Mouse (Mus musculus) intestine, embryonic 16.5 days (tissue): Measurements from ENCODE around the gene Thbs3. TPM values are rescaled to one million over a fixed set of nuclear protein-coding genes. Genes with fewer than 3 reads are reported as not detected.

Source experiments
- ATAC-seq: fragments of 200-750 bp; cut with Nextera tagmentation; 2 replicates; pipeline ENCODE4 v1.8.0; 2017; ENCODE audit warnings: moderate TSS enrichment, moderate library complexity
- H3K27ac ChIP-seq: fragments of 300-500 bp; sonication (generic); 2 replicates; pipeline ENCODE4 v1.5.1; 2014; ENCODE audit warnings: mild to moderate bottlenecking, low read length
- H3K27me3 ChIP-seq: fragments of 300-500 bp; sonication (generic); replicated peaks from 2 replicates; pipeline ENCODE4 v1.6.1; 2014; ENCODE audit warnings: low read length, control low read depth, mixed read lengths; ENCODE audit not compliant: control insufficient read depth, insufficient read depth
- H3K36me3 ChIP-seq: fragments of 300-500 bp; sonication (generic); 2 replicates; pipeline ENCODE4 v1.6.1; 2014; ENCODE audit warnings: low read length, control low read depth; ENCODE audit not compliant: control insufficient read depth, insufficient read depth
- H3K4me1 ChIP-seq: fragments of 300-500 bp; sonication (generic); 2 replicates; pipeline ENCODE4 v1.6.1; 2014; ENCODE audit warnings: low read length, control low read depth, mixed read lengths; ENCODE audit not compliant: control insufficient read depth, insufficient read depth
- H3K4me2 ChIP-seq: fragments of 300-500 bp; sonication (generic); 2 replicates; pipeline ENCODE4 v1.6.1; 2014; ENCODE audit warnings: low read depth, low read length, control low read depth
- H3K4me3 ChIP-seq: fragments of 300-500 bp; sonication (generic); 2 replicates; pipeline ENCODE4 v1.5.1; 2014; ENCODE audit warnings: mild to moderate bottlenecking, low read length
- H3K9ac ChIP-seq: fragments of 300-500 bp; sonication (generic); 2 replicates; pipeline ENCODE4 v1.6.1; 2014; ENCODE audit warnings: low read depth, low read length
- H3K9me3 ChIP-seq: fragments of 300-500 bp; sonication (generic); 2 replicates; pipeline ENCODE4 v1.6.1; 2016; ENCODE audit warnings: low read length, control low read depth; ENCODE audit not compliant: control insufficient read depth
- WGBS: fragments of 180-500 bp; shearing (Covaris S2); extraction: QIAGEN DNeasy Blood & Tissue Kit; methylation state at CpG from one replicate; pipeline ENCODE4 v1.1.7; 2014; 5-methylcytosine and 5-hydroxymethylcytosine counted together
- microRNA counts: library from miRNA; unstranded; fragments of <30 nt; microRNA quantifications from one replicate; lab custom pipeline; 2016
- microRNA-seq: library from miRNA; unstranded; fragments of <30 nt; microRNA quantifications from one replicate; pipeline ENCODE4, GENCODE M21; 2016
- polyA plus RNA-seq: library from polyadenylated mRNA; unstranded; fragments of >200 nt; fragmentation: Nextera tagmentation; extraction: Ambion mirVana; gene quantifications from 2 replicates; pipeline ENCODE4 v1.2.1, GENCODE M21; 2015

Gene Thbs3
- polyA plus RNA-seq, 1 experiment from 2014 or later = 18.9 TPM

- Histone ChIP-seq H3K27ac (peak within 1 kb of the TSS; percentile 75), H3K4me1 (peaks cover 26% of the 10 kb centered on the region), H3K4me3 (peak within 1 kb of the TSS; percentile 62), H3K9me3 (no peaks in the 10 kb centered on the region), H3K4me2 (peak within 1 kb of the TSS; percentile 79), H3K27me3 (no peaks in the 10 kb centered on the region), H3K9ac (peak within 1 kb of the TSS; percentile 84), H3K36me3 (no peaks in the 10 kb centered on the region; the same call in 1 of the 2 replicates)
- peak; percentile 64 for ATAC-seq
- WGBS = 1% methylated on average over 39 of the region's 39 CpGs
Observed at GRCm38 (mm10) chr3:89270051-89270755, 55.2 kb downstream of the Thbs3 start, which contains the start of gene Slc50a1. TSS of gene Slc50a1 (minus strand) at chr3:89270570.

GRCm38 (mm10) chr3:89270891-89271290, 55.9 kb downstream of the Thbs3 start:
- Histone ChIP-seq H3K27ac (peak overlapping the region; percentile 75), H3K9me3 (no peaks in the 10 kb centered on the region), H3K27me3 (no peaks in the 10 kb centered on the region), H3K9ac (peak overlapping the region; percentile 84), H3K4me1 (peaks cover 26% of the 10 kb centered on the region), H3K36me3 (no peaks in the 10 kb centered on the region; the same call in 1 of the 2 replicates), H3K4me2 (peak overlapping the region; percentile 79), H3K4me3 (peak overlapping the region; percentile 62)
- whole genome bisulfite sequencing = 67% methylated on average over 6 of the region's 6 CpGs
- no peak for ATAC-seq

- ATAC-seq = no peak
- Histone ChIP-seq H3K4me1 (peaks cover 30% of the 10 kb centered on the region), H3K4me2 (no peak overlapping the region), H3K4me3 (no peak overlapping the region), H3K27me3 (no peaks in the 10 kb centered on the region), H3K36me3 (no peaks in the 10 kb centered on the region; the same call in 1 of the 2 replicates), H3K9me3 (no peaks in the 10 kb centered on the region), H3K9ac (no peak overlapping the region), H3K27ac (no peak overlapping the region)
- WGBS = 65% methylated on average over 6 of the region's 6 CpGs
Observed at GRCm38 (mm10) chr3:89271760-89272159, 56.8 kb downstream of the Thbs3 start.

DNA sequence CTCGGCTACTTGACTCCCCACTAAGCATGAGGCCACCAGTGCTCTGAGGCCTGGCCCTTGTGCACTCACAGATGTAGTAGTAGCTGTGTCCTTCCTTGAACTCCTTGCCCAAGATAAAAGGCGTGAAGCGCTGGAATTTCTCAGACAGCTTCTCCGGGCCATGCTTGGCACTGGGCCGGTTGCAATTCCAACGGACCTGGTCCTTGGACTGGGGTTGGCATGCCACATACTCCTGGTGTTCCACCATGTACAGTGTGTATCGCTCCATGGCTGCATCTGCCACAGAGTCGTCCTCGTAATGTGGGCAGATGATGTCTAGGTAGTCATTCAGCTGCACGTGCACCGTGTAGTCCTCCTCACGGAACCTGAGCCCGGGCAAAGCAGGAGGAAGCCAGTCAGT, 61.1 kb downstream of the Thbs3 start:
- no peak for ATAC-seq

More for the DNA sequence above, 61.1 kb downstream of the Thbs3 start:
- 90% methylated on average over 13 of the region's 13 CpGs for WGBS
- H3K27ac ChIP-seq = no peak overlapping the region
- H3K9ac ChIP-seq = no peak overlapping the region
- peaks cover 25% of the 10 kb centered on the region for H3K4me1 ChIP-seq
- H3K4me3 ChIP-seq = 0 out of 2 replicates have a peak overlapping the region, but pooled peaks have one; percentile 75
- no peak overlapping the region for H3K4me2 ChIP-seq
- H3K9me3 ChIP-seq = no peaks in the 10 kb centered on the region
- no peaks in the 10 kb centered on the region; the same call in 1 of the 2 replicates for H3K36me3 ChIP-seq
- no peaks in the 10 kb centered on the region for H3K27me3 ChIP-seq

MicroRNAs within 50 kb of the gene (microRNA counts, 519-probe panel; counts per million panel counts)
- 1,523 counts per million, percentile 13 among the panel's probes with 10 or more counts for microRNA mmu-miR-92b (lab: Ali Mortazavi, UCI)

Small RNAs within 50 kb of the gene (microRNA-seq; reads per million reads assigned to microRNA genes)
- 56.9 reads per million, percentile 41 among the genes with 10 or more reads in this experiment for gene Mir92b

Other genes starting within 250 kb of the Thbs3 start
- gene Rusc1, start 121.9 kb upstream of the Thbs3 start, polyA plus RNA-seq = 31.0 and 34.2 TPM in 2 replicates
- gene Gm43738, start 114.1 kb upstream of the Thbs3 start, polyA plus RNA-seq = 0.09 TPM in 1 of 2 replicates, not detected in the other
- 625 and 664 TPM in 2 replicates for gene Fdps, start 113.2 kb upstream of the Thbs3 start, polyA plus RNA-seq
- 148 and 174 TPM in 2 replicates for gene Pklr, start 79.0 kb upstream of the Thbs3 start, polyA plus RNA-seq
- gene Hcn3, start 55.0 kb upstream of the Thbs3 start, polyA plus RNA-seq = 2.0 TPM in 2 replicates
- gene Clk2, start 50.4 kb upstream of the Thbs3 start, polyA plus RNA-seq = 17.3 and 18.0 TPM in 2 replicates
- gene Scamp3, start 37.7 kb upstream of the Thbs3 start, polyA plus RNA-seq = 141 and 142 TPM in 2 replicates
- gene Fam189b, start 32.0 kb upstream of the Thbs3 start, polyA plus RNA-seq = 16.7 and 20.8 TPM in 2 replicates
- 73.1 and 87.5 TPM in 2 replicates for gene Gba, start 12.3 kb upstream of the Thbs3 start, polyA plus RNA-seq
- gene Mtx1, start 11.9 kb downstream of the Thbs3 start, polyA plus RNA-seq = 214 and 234 TPM in 2 replicates
- 13.2 and 13.4 TPM in 2 replicates for gene Muc1, start 13.9 kb downstream of the Thbs3 start, polyA plus RNA-seq
- gene Krtcap2, start 30.8 kb downstream of the Thbs3 start, polyA plus RNA-seq = 316 and 334 TPM in 2 replicates
- gene Trim46, start 31.1 kb downstream of the Thbs3 start, polyA plus RNA-seq = 3.9 TPM in 2 replicates
- 119 and 126 TPM in 2 replicates for gene Dpm3, start 44.2 kb downstream of the Thbs3 start, polyA plus RNA-seq
- gene Slc50a1, start 55.4 kb downstream of the Thbs3 start, polyA plus RNA-seq = 62.7 and 74.1 TPM in 2 replicates
- gene Efna1, start 66.0 kb downstream of the Thbs3 start, polyA plus RNA-seq = 62.9 and 69.6 TPM in 2 replicates
- gene Efna3, start 107.8 kb downstream of the Thbs3 start, polyA plus RNA-seq = 5.9 and 7.5 TPM in 2 replicates
- gene Efna4, start 122.8 kb downstream of the Thbs3 start, polyA plus RNA-seq = 12.1 and 14.1 TPM in 2 replicates
- gene Adam15, start 134.8 kb downstream of the Thbs3 start, polyA plus RNA-seq = 49.3 and 51.6 TPM in 2 replicates
- 2.8 and 5.0 TPM in 2 replicates for gene Dcst2, start 146.8 kb downstream of the Thbs3 start, polyA plus RNA-seq
- 3.5 and 5.0 TPM in 2 replicates for gene Dcst1, start 150.1 kb downstream of the Thbs3 start, polyA plus RNA-seq
- 10.0 and 11.3 TPM in 2 replicates for gene Zbtb7b, start 179.6 kb downstream of the Thbs3 start, polyA plus RNA-seq
- gene Lenep, start 187.6 kb downstream of the Thbs3 start, polyA plus RNA-seq = not detected in 2 replicates
- 44.5 and 53.2 TPM in 2 replicates for gene Flad1, start 196.7 kb downstream of the Thbs3 start, polyA plus RNA-seq
- 269 and 311 TPM in 2 replicates for gene Cks1b, start 203.2 kb downstream of the Thbs3 start, polyA plus RNA-seq
- 85.4 and 89.1 TPM in 2 replicates for gene Shc1, start 203.3 kb downstream of the Thbs3 start, polyA plus RNA-seq
- gene Pygo2, start 215.0 kb downstream of the Thbs3 start, polyA plus RNA-seq = 24.8 and 25.7 TPM in 2 replicates
- gene Pbxip1, start 221.5 kb downstream of the Thbs3 start, polyA plus RNA-seq = 45.1 and 46.6 TPM in 2 replicates
- 72.2 and 77.0 TPM in 2 replicates for gene Pmvk, start 239.4 kb downstream of the Thbs3 start, polyA plus RNA-seq